Mouse (Mus musculus): ENCODE measurements around the gene Adcy9. TPM values are rescaled to one million over a fixed set of nuclear protein-coding genes. Genes with fewer than 3 reads are reported as not detected.

The Adcy9 gene
- polyA plus RNA-seq, 1 experiment from 2014 or later, result 1.4 TPM

GRCm38 (mm10) chr16:4285257-4285656 is 135.0 kb downstream of the Adcy9 start:
- 0 out of 2 replicates have a peak, but pooled peaks have one; percentile 33 for ATAC-seq (ENCODE audit: insufficient number of reproducible peaks, insufficient read depth, low FRiP score, low read depth)
- H3K4me3 ChIP-seq (ENCODE audit: low read depth, low read length), result no peak overlapping the region

GRCm38 (mm10) chr16:4283267-4283851 is 136.9 kb downstream of the Adcy9 start:
- 85% methylated on average over 11 of the region's 11 CpGs for WGBS
- H3K36me3 ChIP-seq (ENCODE audit: control insufficient read depth, insufficient read depth, low read length), result no peaks in the 10 kb centered on the region
- no peak overlapping the region for H3K4me3 ChIP-seq (ENCODE audit: low read depth, low read length)
- ATAC-seq (ENCODE audit: insufficient number of reproducible peaks, insufficient read depth, low FRiP score, low read depth), result no peak
- no peak overlapping the region for H3K9ac ChIP-seq (replicated peaks; ENCODE audit: low read depth, low read length)
- H3K27me3 ChIP-seq (ENCODE audit: control insufficient read depth, insufficient read depth, low read length), result no peaks in the 10 kb centered on the region
- no peak overlapping the region for H3K4me2 ChIP-seq (replicated peaks; ENCODE audit: low read depth, low read length)
- no peaks in the 10 kb centered on the region for H3K4me1 ChIP-seq (ENCODE audit: control insufficient read depth, insufficient read depth, low read length)
- H3K9me3 ChIP-seq (ENCODE audit: control insufficient read depth, low read depth, low read length), result no peaks in the 10 kb centered on the region
- no peak overlapping the region for H3K27ac ChIP-seq (ENCODE audit: low read length)

More at GRCm38 (mm10) chr16:4285257-4285656, 135.0 kb downstream of the Adcy9 start:
- no peak overlapping the region for H3K9ac ChIP-seq (replicated peaks; ENCODE audit: low read depth, low read length)
- no peaks in the 10 kb centered on the region for H3K27me3 ChIP-seq (ENCODE audit: control insufficient read depth, insufficient read depth, low read length)
- no peak overlapping the region for H3K4me2 ChIP-seq (replicated peaks; ENCODE audit: low read depth, low read length)
- no peaks in the 10 kb centered on the region for H3K9me3 ChIP-seq (ENCODE audit: control insufficient read depth, low read depth, low read length)
- H3K36me3 ChIP-seq (ENCODE audit: control insufficient read depth, insufficient read depth, low read length), result no peaks in the 10 kb centered on the region
- no peak overlapping the region for H3K27ac ChIP-seq (ENCODE audit: low read length)
- 64% methylated on average over 5 of the region's 5 CpGs for WGBS
- no peaks in the 10 kb centered on the region for H3K4me1 ChIP-seq (ENCODE audit: control insufficient read depth, insufficient read depth, low read length)

GRCm38 (mm10) chr16:4281470-4281869 is 138.8 kb downstream of the Adcy9 start:
- no peak overlapping the region for H3K27ac ChIP-seq (ENCODE audit: low read length)
- H3K4me2 ChIP-seq (replicated peaks; ENCODE audit: low read depth, low read length), result no peak overlapping the region
- H3K9ac ChIP-seq (replicated peaks; ENCODE audit: low read depth, low read length), result no peak overlapping the region
- no peak for ATAC-seq (ENCODE audit: insufficient number of reproducible peaks, insufficient read depth, low FRiP score, low read depth)
- H3K36me3 ChIP-seq (ENCODE audit: control insufficient read depth, insufficient read depth, low read length), result no peaks in the 10 kb centered on the region
- no peak overlapping the region for H3K4me3 ChIP-seq (ENCODE audit: low read depth, low read length)
- no peaks in the 10 kb centered on the region for H3K27me3 ChIP-seq (ENCODE audit: control insufficient read depth, insufficient read depth, low read length)
- 83% methylated on average over 4 of the region's 4 CpGs for WGBS
- H3K9me3 ChIP-seq (ENCODE audit: control insufficient read depth, low read depth, low read length), result no peaks in the 10 kb centered on the region
- H3K4me1 ChIP-seq (ENCODE audit: control insufficient read depth, insufficient read depth, low read length), result no peaks in the 10 kb centered on the region

GRCm38 (mm10) chr16:4280949-4281348 is 139.3 kb downstream of the Adcy9 start:
- 80% methylated on average over 9 of the region's 9 CpGs for WGBS
- ATAC-seq (ENCODE audit: insufficient number of reproducible peaks, insufficient read depth, low FRiP score, low read depth), result no peak
- Histone ChIP-seq H3K27me3 (ENCODE audit: control insufficient read depth, insufficient read depth, low read length) (no peaks in the 10 kb centered on the region), H3K27ac (ENCODE audit: low read length) (no peak overlapping the region), H3K4me3 (ENCODE audit: low read depth, low read length) (no peak overlapping the region), H3K4me2 (replicated peaks; ENCODE audit: low read depth, low read length) (no peak overlapping the region), H3K9ac (replicated peaks; ENCODE audit: low read depth, low read length) (no peak overlapping the region), H3K4me1 (ENCODE audit: control insufficient read depth, insufficient read depth, low read length) (no peaks in the 10 kb centered on the region), H3K36me3 (ENCODE audit: control insufficient read depth, insufficient read depth, low read length) (no peaks in the 10 kb centered on the region), H3K9me3 (ENCODE audit: control insufficient read depth, low read depth, low read length) (no peaks in the 10 kb centered on the region)

GRCm38 (mm10) chr16:4279601-4280000 is 140.7 kb downstream of the Adcy9 start:
- no peak overlapping the region for H3K27ac ChIP-seq (ENCODE audit: low read length)
- no peak overlapping the region for H3K4me3 ChIP-seq (ENCODE audit: low read depth, low read length)
- H3K4me1 ChIP-seq (ENCODE audit: control insufficient read depth, insufficient read depth, low read length), result no peaks in the 10 kb centered on the region
- ATAC-seq (ENCODE audit: insufficient number of reproducible peaks, insufficient read depth, low FRiP score, low read depth), result no peak
- no peak overlapping the region for H3K4me2 ChIP-seq (replicated peaks; ENCODE audit: low read depth, low read length)
- 53% methylated on average over 3 of the region's 3 CpGs for WGBS
- no peaks in the 10 kb centered on the region for H3K9me3 ChIP-seq (ENCODE audit: control insufficient read depth, low read depth, low read length)
- no peak overlapping the region for H3K9ac ChIP-seq (replicated peaks; ENCODE audit: low read depth, low read length)
- H3K27me3 ChIP-seq (ENCODE audit: control insufficient read depth, insufficient read depth, low read length), result no peaks in the 10 kb centered on the region
- H3K36me3 ChIP-seq (ENCODE audit: control insufficient read depth, insufficient read depth, low read length), result no peaks in the 10 kb centered on the region

- WGBS, result 90% methylated on average over 5 of the region's 5 CpGs
- Histone ChIP-seq H3K36me3 (ENCODE audit: control insufficient read depth, insufficient read depth, low read length) (no peaks in the 10 kb centered on the region), H3K4me3 (ENCODE audit: low read depth, low read length) (no peak overlapping the region), H3K27ac (ENCODE audit: low read length) (no peak overlapping the region), H3K9me3 (ENCODE audit: control insufficient read depth, low read depth, low read length) (no peaks in the 10 kb centered on the region), H3K4me1 (ENCODE audit: control insufficient read depth, insufficient read depth, low read length) (peaks cover 10% of the 10 kb centered on the region; the same call in 1 of the 2 replicates), H3K27me3 (ENCODE audit: control insufficient read depth, insufficient read depth, low read length) (no peaks in the 10 kb centered on the region), H3K4me2 (replicated peaks; ENCODE audit: low read depth, low read length) (no peak overlapping the region), H3K9ac (replicated peaks; ENCODE audit: low read depth, low read length) (no peak overlapping the region)
- ATAC-seq (ENCODE audit: insufficient number of reproducible peaks, insufficient read depth, low FRiP score, low read depth), result no peak
Measured at GRCm38 (mm10) chr16:4276621-4277020, 143.7 kb downstream of the Adcy9 start.

GRCm38 (mm10) chr16:4276151-4276550 is 144.1 kb downstream of the Adcy9 start:
- peaks cover 10% of the 10 kb centered on the region; the same call in 1 of the 2 replicates for H3K4me1 ChIP-seq (ENCODE audit: control insufficient read depth, insufficient read depth, low read length)
- no peaks in the 10 kb centered on the region for H3K36me3 ChIP-seq (ENCODE audit: control insufficient read depth, insufficient read depth, low read length)
- no peak overlapping the region for H3K4me2 ChIP-seq (replicated peaks; ENCODE audit: low read depth, low read length)
- WGBS, result 80% methylated on average over 2 of the region's 2 CpGs
- H3K9ac ChIP-seq (replicated peaks; ENCODE audit: low read depth, low read length), result no peak overlapping the region
- H3K9me3 ChIP-seq (ENCODE audit: control insufficient read depth, low read depth, low read length), result no peaks in the 10 kb centered on the region
- no peaks in the 10 kb centered on the region for H3K27me3 ChIP-seq (ENCODE audit: control insufficient read depth, insufficient read depth, low read length)
- H3K4me3 ChIP-seq (ENCODE audit: low read depth, low read length), result no peak overlapping the region
- H3K27ac ChIP-seq (ENCODE audit: low read length), result no peak overlapping the region
- no peak for ATAC-seq (ENCODE audit: insufficient number of reproducible peaks, insufficient read depth, low FRiP score, low read depth)

- H3K36me3 ChIP-seq (ENCODE audit: control insufficient read depth, insufficient read depth, low read length), result no peaks in the 10 kb centered on the region
- peaks cover 10% of the 10 kb centered on the region; the same call in 1 of the 2 replicates for H3K4me1 ChIP-seq (ENCODE audit: control insufficient read depth, insufficient read depth, low read length)
- no peak overlapping the region for H3K9ac ChIP-seq (replicated peaks; ENCODE audit: low read depth, low read length)
- H3K4me2 ChIP-seq (replicated peaks; ENCODE audit: low read depth, low read length), result no peak overlapping the region
- no peaks in the 10 kb centered on the region for H3K9me3 ChIP-seq (ENCODE audit: control insufficient read depth, low read depth, low read length)
- 32% methylated on average over 12 of the region's 12 CpGs for WGBS
- H3K4me3 ChIP-seq (ENCODE audit: low read depth, low read length), result no peak overlapping the region
- peak; percentile 82 for ATAC-seq (ENCODE audit: insufficient number of reproducible peaks, insufficient read depth, low FRiP score, low read depth)
- peak overlapping the region; percentile 91 for H3K27ac ChIP-seq (ENCODE audit: low read length)
- H3K27me3 ChIP-seq (ENCODE audit: control insufficient read depth, insufficient read depth, low read length), result no peaks in the 10 kb centered on the region
Measured at GRCm38 (mm10) chr16:4273702-4274476, 146.4 kb downstream of the Adcy9 start.

Data from stomach, embryonic 14.5 days (tissue).